Mouse (Mus musculus) neutrophil, adult 5-6 weeks (primary cell): Measurements from ENCODE around the gene Mutyh. TPM values are rescaled to one million over a fixed set of nuclear protein-coding genes. Genes with fewer than 3 reads are reported as not detected.

Source experiments
- ATAC-seq: fragments of 151-379, 151-347 bp; 2 replicates; pipeline ENCODE4 v1.8.0; 2017; ENCODE audit warnings: mild to moderate bottlenecking, moderate TSS enrichment; ENCODE audit not compliant: insufficient number of reproducible peaks, poor library complexity, low FRiP score, severe bottlenecking; ENCODE audit errors: extremely low read depth
- total RNA-seq: library from RNA; stranded (forward); fragments of 200-1000 nt; gene quantifications from 2 replicates; pipeline ENCODE4 v1.2.3, GENCODE M21; 2017

Gene Mutyh
- total RNA-seq = 8.4 and 9.1 TPM in 2 replicates

DNA sequence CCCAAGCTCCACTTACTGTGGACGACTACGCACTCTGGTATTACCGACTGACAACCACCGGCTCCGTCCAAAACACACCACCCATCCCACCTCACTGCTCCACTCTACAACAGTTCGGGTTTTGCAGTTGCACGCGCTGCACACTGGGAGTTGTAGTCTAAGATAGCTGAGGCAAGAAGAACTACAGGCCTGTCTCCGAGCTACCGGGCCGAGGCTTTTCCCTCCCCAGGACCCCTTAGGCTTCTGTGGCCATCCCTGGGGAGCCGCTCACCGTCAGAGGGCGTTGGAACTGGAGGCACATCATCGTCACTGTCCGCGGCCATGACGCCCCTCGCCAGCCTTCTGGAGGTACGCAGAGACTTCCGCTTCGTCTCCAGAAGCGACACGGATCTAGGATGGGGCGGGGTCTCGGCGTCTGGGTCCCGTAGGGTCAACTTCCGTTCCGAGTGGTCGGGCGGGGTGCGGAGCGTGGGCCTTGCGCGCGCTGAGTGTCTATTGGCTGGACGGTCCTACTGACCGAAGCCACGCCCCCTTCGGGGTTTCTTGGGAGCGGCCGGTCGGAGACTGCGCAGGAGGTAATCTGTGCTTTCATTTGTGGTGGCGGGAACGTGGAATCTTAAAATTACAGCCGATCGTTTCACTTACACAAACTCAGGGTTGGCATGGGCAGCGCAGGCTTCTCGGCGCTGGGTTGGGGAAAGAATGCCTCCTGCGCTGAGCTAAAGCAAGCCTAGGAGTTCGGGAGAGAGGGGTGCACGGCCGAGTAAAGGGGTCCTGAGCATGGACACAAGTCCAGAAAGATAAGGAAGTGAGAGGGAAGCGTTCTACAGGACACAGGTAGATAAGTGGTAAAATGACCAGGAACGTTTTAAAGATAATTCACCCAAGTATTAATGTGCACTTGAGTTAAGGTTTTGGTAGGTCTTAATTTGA, at the start of gene Mutyh, which contains the start of gene Toe1:
Gene Mutyh (plus strand): TSS at position 527 of the 933 bp plus-strand sequence.
Gene Toe1 (minus strand): TSS at position 444 of the 933 bp plus-strand sequence.
- ATAC-seq = peak; percentile 92

DNA sequence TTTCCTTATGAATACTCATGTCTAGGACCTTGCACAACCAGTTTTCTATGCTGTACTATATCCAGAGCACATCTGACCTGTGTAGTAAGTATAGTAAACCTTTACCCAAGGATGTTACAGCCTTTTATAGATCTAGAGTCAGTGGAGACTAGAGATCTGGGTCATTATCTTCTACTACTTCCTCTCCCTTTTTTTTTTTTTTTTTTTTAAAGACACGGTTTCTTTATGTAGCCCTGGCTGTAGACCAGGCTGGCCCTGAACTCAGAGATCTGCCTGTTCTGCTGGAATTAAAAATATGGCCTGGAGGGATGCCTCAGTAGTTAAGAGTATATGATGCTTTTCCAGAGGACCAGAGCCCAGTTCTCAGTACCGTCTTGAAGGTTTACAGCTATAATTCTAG, 45.6 kb upstream of the Mutyh start:
- no peak for ATAC-seq

GRCm38 (mm10) chr4:116764001-116764400, 43.5 kb upstream of the Mutyh start:
- ATAC-seq = no peak

DNA sequence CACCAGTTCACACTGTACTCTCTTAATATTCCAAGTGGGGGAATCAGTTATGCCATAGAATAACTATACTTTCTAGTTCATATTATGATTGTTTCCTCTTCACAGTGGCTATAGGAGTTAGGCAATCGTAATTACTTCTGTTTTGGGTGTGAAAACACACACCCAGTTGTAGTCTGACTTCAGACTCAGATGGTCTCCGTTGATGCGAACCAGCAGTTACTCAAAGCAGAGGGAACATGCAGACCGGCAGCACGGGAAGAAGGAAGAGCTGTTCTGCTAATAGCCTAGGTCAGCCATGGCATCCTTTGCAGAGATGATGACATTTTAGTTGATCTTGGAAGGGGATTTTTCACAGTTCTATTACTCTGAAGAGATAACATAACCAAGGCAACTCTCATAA, 39.0 kb upstream of the Mutyh start:
- ATAC-seq = no peak

DNA sequence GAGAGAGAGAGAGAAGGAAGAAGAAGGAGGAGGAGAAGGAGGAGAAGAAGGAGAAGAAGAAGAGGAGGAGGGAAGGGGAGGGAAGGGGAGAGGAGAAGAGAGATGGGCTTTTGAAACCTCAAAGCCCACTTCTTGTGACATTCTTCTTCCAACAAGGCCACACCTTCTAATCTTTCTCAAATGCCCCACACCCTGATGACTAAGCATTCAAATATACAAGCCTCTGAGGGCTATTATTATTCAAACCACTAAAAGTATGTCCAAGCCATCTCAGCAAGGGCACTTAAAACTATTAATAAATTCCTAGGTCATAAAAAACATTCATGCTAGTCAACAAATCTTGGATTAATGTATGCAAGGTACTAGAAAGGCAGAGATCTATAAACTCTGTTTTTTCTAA, 38.5 kb upstream of the Mutyh start:
- ATAC-seq = no peak

- ATAC-seq = no peak
These were observed 31.1 kb upstream of the Mutyh start for GRCm38 (mm10) chr4:116776391-116776790.

- no peak for ATAC-seq
These were observed 30.4 kb upstream of the Mutyh start for GRCm38 (mm10) chr4:116777079-116777478.

DNA sequence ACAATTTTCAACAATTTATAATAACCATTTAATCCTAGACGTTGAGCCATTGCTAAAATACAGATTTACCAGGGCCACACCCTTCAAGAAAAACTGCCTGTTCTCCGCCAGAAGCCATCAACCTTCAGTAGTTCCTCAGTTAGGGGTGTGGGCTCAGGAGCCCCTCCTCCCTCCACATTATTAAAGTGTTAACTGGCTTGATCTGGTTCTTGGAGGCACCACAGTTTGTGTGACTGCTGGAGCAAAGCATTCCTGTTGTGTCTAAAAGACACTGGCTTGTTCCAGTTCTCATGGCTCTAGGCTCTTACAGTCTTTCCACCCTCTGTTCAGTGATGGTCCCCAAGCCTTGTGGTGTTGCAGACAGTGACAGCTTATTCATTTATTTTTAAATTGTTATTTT, 27.0 kb upstream of the Mutyh start:
- ATAC-seq = no peak

GRCm38 (mm10) chr4:116781366-116781765, 26.2 kb upstream of the Mutyh start:
- peak; percentile 46; the same call in 1 of the 2 replicates for ATAC-seq

DNA sequence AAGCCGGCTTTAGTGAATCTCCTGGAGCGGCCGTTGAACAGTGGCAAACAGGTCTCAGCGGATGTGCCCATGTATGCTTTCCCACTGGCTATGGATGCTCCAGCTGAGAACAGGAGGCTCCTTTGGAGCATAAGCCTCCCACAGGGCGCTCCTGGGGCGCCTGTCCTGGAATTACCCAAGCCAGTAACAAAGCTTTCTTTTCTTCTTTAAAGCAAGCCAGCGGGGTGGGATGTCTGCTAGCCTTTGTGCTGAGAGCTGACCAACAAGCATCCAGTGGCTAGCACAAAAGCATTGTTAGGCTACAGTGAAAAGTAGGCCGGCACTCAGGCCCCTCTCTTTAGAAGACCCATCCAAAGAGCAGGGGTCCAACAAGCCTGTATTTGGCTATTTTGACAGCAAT, 25.4 kb upstream of the Mutyh start:
- ATAC-seq = no peak

GRCm38 (mm10) chr4:116786587-116786986, 20.9 kb upstream of the Mutyh start:
- no peak for ATAC-seq

GRCm38 (mm10) chr4:116787985-116788760, 19.4 kb upstream of the Mutyh start:
- ATAC-seq = peak; percentile 64

- peak; percentile 86 for ATAC-seq
These were observed 18.6 kb upstream of the Mutyh start for GRCm38 (mm10) chr4:116788956-116789355.

GRCm38 (mm10) chr4:116792453-116792852, 15.1 kb upstream of the Mutyh start:
- ATAC-seq = no peak

- ATAC-seq = no peak
These were observed 13.2 kb upstream of the Mutyh start for GRCm38 (mm10) chr4:116794273-116794672.

DNA sequence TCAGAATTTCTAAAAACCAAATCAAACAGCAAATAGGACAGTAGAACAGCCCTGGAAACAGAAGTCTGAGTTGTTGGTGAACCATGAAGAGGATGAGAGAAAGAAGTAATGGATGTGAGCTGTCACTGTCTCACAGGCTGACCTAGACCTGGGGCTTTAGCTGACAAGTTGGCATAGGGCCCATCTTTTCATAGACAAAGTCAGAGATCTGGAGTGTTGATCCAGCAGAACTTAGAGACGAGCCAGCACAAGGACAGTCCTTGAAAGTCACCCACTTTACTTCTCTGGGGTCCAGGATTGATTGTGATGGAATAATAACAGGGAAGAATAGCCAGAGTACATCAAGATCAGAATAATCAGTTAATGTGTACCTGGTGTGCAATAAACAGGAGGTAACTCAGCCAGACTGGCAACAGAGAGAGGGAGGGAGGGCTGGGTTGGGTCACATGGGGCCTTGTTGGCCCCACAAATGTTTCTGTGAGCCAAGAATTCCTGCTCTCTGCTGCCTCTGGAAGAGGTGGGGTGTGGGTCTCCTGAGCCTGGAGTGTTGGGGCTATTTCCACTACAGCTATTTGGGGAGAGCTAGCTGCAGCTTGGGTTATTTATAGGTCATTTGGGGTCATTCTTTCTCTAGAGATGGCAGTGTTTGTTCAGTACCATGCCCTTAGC, 10.9 kb upstream of the Mutyh start:
- no peak for ATAC-seq

GRCm38 (mm10) chr4:116799901-116800300, 7.6 kb upstream of the Mutyh start:
- peak; percentile 51 for ATAC-seq

DNA sequence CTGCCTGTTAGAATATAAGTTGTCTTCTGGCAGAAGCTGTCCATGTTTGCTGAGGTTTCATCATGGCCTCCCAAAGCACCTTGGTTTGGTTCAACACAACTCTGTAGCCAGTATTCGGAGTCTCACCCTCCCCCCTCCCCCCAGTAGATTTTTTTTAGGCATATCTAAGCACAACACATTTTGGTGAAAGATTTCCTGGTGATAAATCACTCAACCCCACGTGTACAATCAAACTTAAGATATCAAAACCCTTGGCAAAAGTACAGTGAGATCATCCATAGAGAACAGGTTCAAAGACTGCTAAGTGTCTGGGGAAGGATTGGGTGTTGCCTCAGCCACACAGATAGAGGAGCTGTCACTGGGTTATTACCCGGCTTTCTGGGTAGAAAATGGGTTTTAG, 3.5 kb downstream of the Mutyh start:
- ATAC-seq = no peak

DNA sequence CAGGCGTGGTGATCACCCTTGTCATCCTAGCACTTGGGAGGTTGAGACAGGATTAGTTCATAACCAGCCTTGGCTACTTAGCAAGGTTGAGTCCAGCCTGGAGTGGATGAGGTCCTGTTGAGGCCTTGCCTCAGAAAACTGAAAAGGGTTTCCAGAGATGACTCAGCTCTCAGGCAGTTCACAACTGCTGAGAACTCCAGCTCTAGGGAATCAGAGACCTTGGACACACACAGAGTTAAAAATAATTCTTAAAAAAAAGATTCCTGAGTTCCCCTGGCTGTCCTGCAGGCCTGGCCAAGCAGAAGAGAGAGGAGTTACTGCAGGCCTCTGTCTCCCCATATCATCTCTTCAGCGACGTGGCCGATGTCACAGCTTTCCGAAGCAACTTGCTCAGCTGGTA, 7.8 kb downstream of the Mutyh start:
- no peak for ATAC-seq
